Mouse (Mus musculus): ENCODE data around the gene Gsn. TPM values are rescaled to one million over a fixed set of nuclear protein-coding genes. Genes with fewer than 3 reads are reported as not detected.

The Gsn gene
- polyA plus RNA-seq, 1 experiment from 2014 or later = 204 TPM

DNA sequence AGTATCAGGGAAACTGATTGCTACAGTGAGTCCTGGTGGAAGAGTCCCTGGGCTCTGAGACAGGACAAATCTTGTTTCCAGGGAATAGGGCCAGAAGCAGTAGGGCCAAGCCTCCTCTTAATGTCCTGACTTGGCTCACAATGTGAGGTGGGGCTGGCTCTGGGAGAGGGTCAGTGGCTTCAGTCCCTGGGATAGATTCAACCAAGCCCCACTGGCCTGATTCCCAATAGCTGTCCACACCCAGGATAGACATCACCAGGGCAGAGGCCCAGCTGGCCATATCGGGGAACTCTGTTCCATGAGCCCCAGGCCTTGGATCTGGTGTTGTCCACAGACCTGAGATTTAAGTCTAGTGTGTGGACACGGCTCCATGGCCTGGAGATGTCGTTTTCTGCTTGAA lies 21.5 kb downstream of the Gsn start:
- H3K4me3 ChIP-seq (ENCODE audit: low read depth, low read length) = no peak overlapping the region
- H3K9ac ChIP-seq (replicated peaks; ENCODE audit: low read depth, low read length) = no peak overlapping the region
- H3K4me1 ChIP-seq (ENCODE audit: control insufficient read depth, insufficient read depth, low read length) = peaks cover 18% of the 10 kb centered on the region
- H3K27me3 ChIP-seq (ENCODE audit: control insufficient read depth, insufficient read depth, low read length) = no peaks in the 10 kb centered on the region
- no peak overlapping the region for H3K27ac ChIP-seq (ENCODE audit: low read length)
- H3K9me3 ChIP-seq (ENCODE audit: control insufficient read depth, low read depth, low read length) = no peaks in the 10 kb centered on the region
- ATAC-seq (ENCODE audit: insufficient number of reproducible peaks, insufficient read depth, low FRiP score, low read depth) = no peak
- H3K36me3 ChIP-seq (ENCODE audit: control insufficient read depth, insufficient read depth, low read length) = no peaks in the 10 kb centered on the region
- WGBS = 68% methylated on average over 3 of the region's 3 CpGs
- H3K4me2 ChIP-seq (replicated peaks; ENCODE audit: low read depth, low read length) = no peak overlapping the region

DNA sequence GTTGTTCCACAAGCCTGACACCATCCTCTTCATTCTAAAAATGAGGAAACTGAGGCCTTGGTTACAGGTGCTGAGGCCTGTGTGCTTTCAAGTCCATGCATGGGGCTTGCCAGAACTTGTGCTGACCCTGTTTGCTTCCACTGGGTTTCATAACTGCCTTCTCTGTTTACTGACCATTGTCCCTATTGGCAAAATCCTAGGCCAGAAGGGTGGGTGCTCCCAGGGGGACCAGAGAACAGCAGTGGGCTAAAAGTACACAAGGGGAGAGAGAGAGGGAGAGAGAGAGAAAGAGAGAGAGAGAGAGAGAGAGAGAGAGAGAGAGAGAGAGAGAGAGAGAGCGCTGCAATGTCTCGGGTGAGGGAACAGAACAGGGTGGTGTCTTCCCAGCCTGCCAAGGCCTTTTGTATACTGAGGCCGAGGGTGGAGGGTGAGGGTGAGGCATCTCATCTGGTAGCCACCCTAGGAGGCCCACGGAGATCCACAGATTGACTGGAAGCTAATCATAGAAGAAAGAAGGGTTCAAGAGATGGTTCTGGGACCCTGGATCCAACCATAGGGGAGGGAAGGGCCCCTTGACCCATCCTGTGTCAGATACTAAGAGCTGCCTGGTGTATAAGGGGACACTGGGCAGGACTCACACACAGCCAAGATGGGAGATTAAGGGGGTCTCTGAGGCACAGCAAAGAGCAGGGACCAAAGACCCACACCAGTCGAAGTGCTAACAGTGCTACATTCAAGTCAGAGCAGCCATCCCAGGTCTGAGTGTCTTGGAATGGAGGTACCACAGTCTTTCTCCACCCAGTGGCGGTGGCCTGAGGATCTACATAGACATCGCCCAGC lies 22.4 kb downstream of the Gsn start:
- H3K27ac ChIP-seq (ENCODE audit: low read length) = no peak overlapping the region
- H3K4me2 ChIP-seq (replicated peaks; ENCODE audit: low read depth, low read length) = no peak overlapping the region
- no peak for ATAC-seq (ENCODE audit: insufficient number of reproducible peaks, insufficient read depth, low FRiP score, low read depth)
- H3K4me3 ChIP-seq (ENCODE audit: low read depth, low read length) = no peak overlapping the region
- no peaks in the 10 kb centered on the region for H3K27me3 ChIP-seq (ENCODE audit: control insufficient read depth, insufficient read depth, low read length)
- no peaks in the 10 kb centered on the region for H3K9me3 ChIP-seq (ENCODE audit: control insufficient read depth, low read depth, low read length)
- H3K9ac ChIP-seq (replicated peaks; ENCODE audit: low read depth, low read length) = no peak overlapping the region
- H3K4me1 ChIP-seq (ENCODE audit: control insufficient read depth, insufficient read depth, low read length) = peaks cover 13% of the 10 kb centered on the region; the same call in 1 of the 2 replicates
- no peaks in the 10 kb centered on the region for H3K36me3 ChIP-seq (ENCODE audit: control insufficient read depth, insufficient read depth, low read length)
- 80% methylated on average over 7 of the region's 7 CpGs for WGBS

DNA sequence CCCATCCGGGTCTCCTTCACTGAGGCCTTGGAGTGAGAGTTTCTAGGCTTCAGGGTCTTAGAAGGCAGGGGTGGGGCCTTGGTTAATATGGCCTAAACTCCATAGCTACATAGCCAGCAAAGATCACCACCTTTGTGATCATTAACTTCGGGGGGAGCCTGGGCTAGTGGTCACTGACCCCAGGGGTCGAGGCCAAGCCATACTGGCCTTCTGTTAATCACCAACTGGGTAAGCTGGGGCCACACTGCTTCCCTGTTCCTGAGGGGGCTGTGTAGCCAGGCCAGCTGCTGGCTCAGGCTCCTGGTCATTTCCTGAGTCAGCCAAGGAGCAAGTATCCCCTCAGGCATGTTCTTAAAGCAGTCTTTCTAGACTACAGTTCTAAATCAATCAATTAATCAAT lies 23.8 kb downstream of the Gsn start:
- no peaks in the 10 kb centered on the region for H3K27me3 ChIP-seq (ENCODE audit: control insufficient read depth, insufficient read depth, low read length)
- no peaks in the 10 kb centered on the region for H3K9me3 ChIP-seq (ENCODE audit: control insufficient read depth, low read depth, low read length)
- H3K4me2 ChIP-seq (replicated peaks; ENCODE audit: low read depth, low read length) = no peak overlapping the region
- no peak overlapping the region for H3K9ac ChIP-seq (replicated peaks; ENCODE audit: low read depth, low read length)
- H3K27ac ChIP-seq (ENCODE audit: low read length) = no peak overlapping the region
- no peak overlapping the region for H3K4me3 ChIP-seq (ENCODE audit: low read depth, low read length)
- no peak for ATAC-seq (ENCODE audit: insufficient number of reproducible peaks, insufficient read depth, low FRiP score, low read depth)
- WGBS = 66% methylated on average over 3 of the region's 3 CpGs
- H3K4me1 ChIP-seq (ENCODE audit: control insufficient read depth, insufficient read depth, low read length) = peaks cover 11% of the 10 kb centered on the region; the same call in 1 of the 2 replicates
- no peaks in the 10 kb centered on the region for H3K36me3 ChIP-seq (ENCODE audit: control insufficient read depth, insufficient read depth, low read length)

DNA sequence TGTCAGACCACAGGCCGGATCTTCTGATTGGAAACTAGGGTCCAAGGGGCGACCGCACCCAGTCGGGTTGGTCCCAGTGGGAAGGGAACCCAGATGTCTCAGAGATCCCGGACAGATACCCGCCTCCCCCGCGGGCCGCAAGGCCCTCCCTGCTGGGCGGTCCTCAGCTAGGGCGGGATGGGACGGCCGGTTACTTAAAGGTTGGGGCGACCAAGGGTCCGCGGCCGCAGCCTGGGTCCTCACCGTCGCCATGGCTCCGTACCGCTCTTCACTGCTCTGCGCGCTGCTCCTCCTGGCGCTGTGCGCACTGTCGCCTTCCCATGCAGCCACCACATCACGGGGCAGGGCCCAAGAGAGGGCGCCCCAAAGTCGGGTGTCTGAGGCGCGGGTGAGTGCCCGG lies 26.0 kb downstream of the Gsn start:
- H3K4me1 ChIP-seq (ENCODE audit: control insufficient read depth, insufficient read depth, low read length) = peaks cover 11% of the 10 kb centered on the region; the same call in 1 of the 2 replicates
- 2% methylated on average over 32 of the region's 32 CpGs for WGBS
- H3K27ac ChIP-seq (ENCODE audit: low read length) = no peak overlapping the region

DNA sequence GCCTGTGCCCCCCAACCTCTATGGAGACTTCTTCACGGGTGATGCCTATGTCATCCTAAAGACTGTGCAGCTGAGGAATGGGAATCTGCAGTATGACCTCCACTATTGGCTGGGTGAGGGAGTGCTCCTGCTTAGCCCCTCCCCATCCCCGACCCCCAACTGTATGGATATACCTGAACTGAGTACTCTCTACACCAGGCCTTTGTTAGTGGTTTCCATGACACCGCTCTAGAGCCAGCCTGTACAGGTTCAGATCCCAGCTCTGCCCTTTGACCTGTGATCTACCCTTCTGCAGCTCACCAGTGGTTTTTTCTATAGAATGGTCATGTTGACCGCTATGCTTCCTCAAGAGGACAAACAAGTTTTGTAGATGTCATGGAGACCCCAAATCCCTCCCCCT lies 27.8 kb downstream of the Gsn start:
- no peak for ATAC-seq (ENCODE audit: insufficient number of reproducible peaks, insufficient read depth, low FRiP score, low read depth)
- WGBS = 80% methylated on average over 4 of the region's 4 CpGs
- H3K4me1 ChIP-seq (ENCODE audit: control insufficient read depth, insufficient read depth, low read length) = peaks cover 11% of the 10 kb centered on the region; the same call in 1 of the 2 replicates
- no peak overlapping the region for H3K4me3 ChIP-seq (ENCODE audit: low read depth, low read length)
- H3K27me3 ChIP-seq (ENCODE audit: control insufficient read depth, insufficient read depth, low read length) = no peaks in the 10 kb centered on the region
- H3K27ac ChIP-seq (ENCODE audit: low read length) = no peak overlapping the region
- no peak overlapping the region for H3K9ac ChIP-seq (replicated peaks; ENCODE audit: low read depth, low read length)
- peaks cover 13% of the 10 kb centered on the region for H3K36me3 ChIP-seq (ENCODE audit: control insufficient read depth, insufficient read depth, low read length)
- no peaks in the 10 kb centered on the region for H3K9me3 ChIP-seq (ENCODE audit: control insufficient read depth, low read depth, low read length)
- no peak overlapping the region for H3K4me2 ChIP-seq (replicated peaks; ENCODE audit: low read depth, low read length)

More for the DNA sequence above, 26.0 kb downstream of the Gsn start:
- Histone ChIP-seq H3K9me3 (ENCODE audit: control insufficient read depth, low read depth, low read length) (no peaks in the 10 kb centered on the region), H3K36me3 (ENCODE audit: control insufficient read depth, insufficient read depth, low read length) (peaks cover 12% of the 10 kb centered on the region), H3K4me3 (ENCODE audit: low read depth, low read length) (peak overlapping the region; percentile 42), H3K9ac (replicated peaks; ENCODE audit: low read depth, low read length) (peak overlapping the region; percentile 52; the same call in 1 of the 2 replicates), H3K27me3 (ENCODE audit: control insufficient read depth, insufficient read depth, low read length) (no peaks in the 10 kb centered on the region), H3K4me2 (replicated peaks; ENCODE audit: low read depth, low read length) (peak overlapping the region; percentile 70)
- peak; percentile 62; the same call in 1 of the 2 replicates for ATAC-seq (ENCODE audit: insufficient number of reproducible peaks, insufficient read depth, low FRiP score, low read depth)

DNA sequence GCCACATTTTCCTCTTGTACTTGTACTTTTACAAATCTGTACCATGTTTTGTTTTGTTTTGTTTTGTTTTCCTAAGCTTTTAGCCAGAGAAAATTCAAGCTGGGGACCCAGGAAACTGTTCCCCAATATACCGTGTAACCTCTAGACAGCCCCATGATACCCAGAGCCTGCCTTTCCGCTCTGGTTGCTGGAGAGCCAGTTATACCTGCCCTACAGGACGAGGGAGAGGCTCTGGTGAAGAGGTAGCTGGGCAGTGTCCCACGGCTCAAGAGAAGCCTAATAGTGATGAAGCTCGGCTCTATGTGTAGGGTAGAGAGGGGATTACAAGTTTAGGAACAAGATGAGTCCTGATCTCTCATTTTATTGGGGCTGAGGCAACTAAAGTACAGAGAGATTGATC lies 29.0 kb downstream of the Gsn start:
- no peak overlapping the region for H3K27ac ChIP-seq (ENCODE audit: low read length)
- no peak for ATAC-seq (ENCODE audit: insufficient number of reproducible peaks, insufficient read depth, low FRiP score, low read depth)
- H3K36me3 ChIP-seq (ENCODE audit: control insufficient read depth, insufficient read depth, low read length) = peaks cover 17% of the 10 kb centered on the region
- H3K9me3 ChIP-seq (ENCODE audit: control insufficient read depth, low read depth, low read length) = no peaks in the 10 kb centered on the region
- no peak overlapping the region for H3K4me2 ChIP-seq (replicated peaks; ENCODE audit: low read depth, low read length)
- H3K27me3 ChIP-seq (ENCODE audit: control insufficient read depth, insufficient read depth, low read length) = no peaks in the 10 kb centered on the region
- H3K4me3 ChIP-seq (ENCODE audit: low read depth, low read length) = no peak overlapping the region
- no peak overlapping the region for H3K9ac ChIP-seq (replicated peaks; ENCODE audit: low read depth, low read length)
- peaks cover 11% of the 10 kb centered on the region; the same call in 1 of the 2 replicates for H3K4me1 ChIP-seq (ENCODE audit: control insufficient read depth, insufficient read depth, low read length)
- WGBS = 81% methylated on average over 5 of the region's 5 CpGs

DNA sequence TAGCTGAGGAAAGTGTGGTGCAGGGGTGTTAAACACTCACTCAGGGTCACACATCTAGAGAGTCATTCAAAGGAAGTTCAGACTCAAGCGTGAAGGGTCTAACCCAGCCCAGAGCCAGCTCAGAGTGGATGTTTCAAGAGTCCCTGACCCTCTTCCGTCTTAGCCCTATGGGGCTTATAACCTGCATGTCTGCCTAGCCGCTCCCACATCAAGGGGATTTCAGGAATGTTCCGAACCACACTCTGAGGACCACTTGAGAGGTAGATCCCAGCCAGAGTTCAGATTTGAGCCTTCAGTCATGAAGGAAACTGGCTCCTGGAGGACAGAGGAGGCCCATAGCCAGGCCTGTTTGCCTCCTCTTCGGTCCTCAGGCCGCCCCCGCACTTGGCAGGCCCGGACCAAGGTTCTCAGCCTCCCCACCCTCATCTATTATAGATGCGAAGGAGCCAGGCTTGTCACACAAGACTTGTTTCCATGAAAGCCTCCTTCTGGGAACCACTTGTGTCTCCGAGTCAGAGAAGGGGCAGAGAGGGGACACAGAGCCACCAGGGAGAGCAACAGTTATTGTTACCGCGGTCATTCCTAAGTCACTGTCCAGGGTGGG lies 30.9 kb downstream of the Gsn start:
- Histone ChIP-seq H3K36me3 (ENCODE audit: control insufficient read depth, insufficient read depth, low read length) (peaks cover 23% of the 10 kb centered on the region), H3K4me1 (ENCODE audit: control insufficient read depth, insufficient read depth, low read length) (peaks cover 10% of the 10 kb centered on the region; the same call in 1 of the 2 replicates), H3K4me3 (ENCODE audit: low read depth, low read length) (no peak overlapping the region), H3K4me2 (replicated peaks; ENCODE audit: low read depth, low read length) (no peak overlapping the region), H3K9ac (replicated peaks; ENCODE audit: low read depth, low read length) (no peak overlapping the region), H3K27ac (ENCODE audit: low read length) (no peak overlapping the region), H3K9me3 (ENCODE audit: control insufficient read depth, low read depth, low read length) (no peaks in the 10 kb centered on the region), H3K27me3 (ENCODE audit: control insufficient read depth, insufficient read depth, low read length) (no peaks in the 10 kb centered on the region)
- 84% methylated on average over 12 of the region's 12 CpGs for WGBS
- ATAC-seq (ENCODE audit: insufficient number of reproducible peaks, insufficient read depth, low FRiP score, low read depth) = no peak

DNA sequence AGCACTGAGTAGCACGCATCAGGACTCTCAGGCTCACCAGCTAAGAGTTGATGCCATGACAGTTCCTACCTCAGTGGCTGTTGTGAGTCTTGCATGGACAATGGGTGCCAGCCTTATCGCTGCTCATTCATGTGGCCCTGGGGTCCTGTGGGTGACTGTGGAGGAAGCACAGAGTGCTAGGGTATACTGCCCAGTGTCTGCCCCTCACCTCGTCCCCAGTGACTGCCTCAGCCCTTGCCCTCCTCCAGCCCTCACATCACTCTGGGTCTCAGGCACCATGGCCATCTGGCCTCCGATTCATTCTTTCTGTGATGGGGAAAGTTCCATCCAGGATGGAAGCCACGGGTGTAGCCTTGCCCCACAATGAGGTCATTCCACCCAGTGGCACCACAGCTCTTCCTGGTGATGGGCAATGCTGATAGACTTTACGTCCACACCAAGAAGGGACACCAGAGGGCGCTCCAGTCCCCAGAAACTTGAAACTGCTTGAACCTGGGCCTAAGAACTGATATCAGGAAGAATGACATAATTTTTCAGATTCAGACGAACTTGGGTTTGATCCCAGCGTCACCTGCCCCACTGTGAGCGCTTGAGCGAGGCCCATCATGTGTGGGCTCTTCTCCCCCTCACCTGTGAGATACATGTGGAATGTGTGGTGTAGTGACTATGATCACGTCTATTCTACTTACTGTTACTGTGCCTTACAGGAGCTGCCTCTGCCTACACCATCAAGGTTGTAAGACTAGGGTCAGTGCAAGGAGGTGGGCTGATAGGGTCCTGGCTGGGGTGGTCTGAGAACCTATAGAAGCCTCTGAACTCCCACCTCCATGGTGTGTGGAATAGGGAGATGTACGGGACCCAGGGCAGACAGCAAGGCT lies 32.8 kb downstream of the Gsn start:
- no peaks in the 10 kb centered on the region for H3K9me3 ChIP-seq (ENCODE audit: control insufficient read depth, low read depth, low read length)
- no peak overlapping the region for H3K4me3 ChIP-seq (ENCODE audit: low read depth, low read length)
- 0 out of 2 replicates have a peak, but pooled peaks cover 2% of the 10 kb centered on the region for H3K4me1 ChIP-seq (ENCODE audit: control insufficient read depth, insufficient read depth, low read length)
- peak; percentile 39; the same call in 1 of the 2 replicates for ATAC-seq (ENCODE audit: insufficient number of reproducible peaks, insufficient read depth, low FRiP score, low read depth)
- no peak overlapping the region for H3K4me2 ChIP-seq (replicated peaks; ENCODE audit: low read depth, low read length)
- H3K36me3 ChIP-seq (ENCODE audit: control insufficient read depth, insufficient read depth, low read length) = peaks cover 28% of the 10 kb centered on the region
- H3K27ac ChIP-seq (ENCODE audit: low read length) = no peak overlapping the region
- no peak overlapping the region for H3K9ac ChIP-seq (replicated peaks; ENCODE audit: low read depth, low read length)
- H3K27me3 ChIP-seq (ENCODE audit: control insufficient read depth, insufficient read depth, low read length) = no peaks in the 10 kb centered on the region
- WGBS = 41% methylated on average over 13 of the region's 13 CpGs

All from stomach, embryonic 14.5 days (tissue).